Comparison of ENCODE assay signal across 8 mouse cellular contexts in the genomic region with DNA sequence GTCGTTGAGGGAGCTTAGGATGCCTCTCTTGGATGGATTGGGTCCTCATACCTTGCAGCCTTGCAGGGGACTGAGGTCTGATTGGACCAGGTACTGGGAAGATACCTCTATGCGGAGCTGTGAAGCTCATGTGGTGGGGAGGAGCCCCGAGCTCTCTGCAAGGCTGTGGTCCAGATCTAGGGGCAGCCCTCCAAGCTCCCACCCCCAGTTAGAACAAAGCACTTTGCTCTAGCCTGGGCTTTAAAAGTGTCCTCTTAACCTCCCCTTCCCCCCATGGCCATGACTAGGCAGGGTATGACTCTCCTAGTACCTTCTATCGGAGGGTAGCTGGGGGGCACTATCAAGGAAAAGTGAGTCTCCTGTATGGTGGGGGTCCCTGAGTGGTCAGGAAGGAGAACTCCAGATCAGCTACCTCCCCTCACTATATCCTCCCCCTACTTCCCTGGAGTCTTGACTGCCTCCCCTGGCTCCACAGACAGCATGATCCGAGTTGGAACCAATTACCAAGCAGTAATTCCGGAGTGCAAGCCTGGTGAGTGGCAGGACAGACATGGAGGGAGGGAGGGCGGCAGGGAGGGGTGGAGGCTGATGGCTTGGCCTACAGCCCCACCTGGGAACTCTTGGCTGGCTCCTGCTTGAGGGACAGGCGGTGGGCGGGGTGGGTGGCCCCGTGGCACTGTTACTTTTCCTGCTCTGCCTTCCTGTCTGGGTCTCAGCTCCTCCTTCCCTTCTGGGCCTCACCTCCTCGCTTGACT. TPM values are rescaled to one million over a fixed set of nuclear protein-coding genes. Genes with fewer than 3 reads are reported as not detected.
A peak's percentile ranks its signal among the peaks of the same experiment; 100 is the strongest.
DNase-seq lines count a peak whose midpoint lies in the region; ATAC-seq and TF ChIP-seq lines count a peak whose summit lies in the region.

No protein-coding gene starts in this region.

- peak overlapping the region; percentile 85 for H3K4me2 ChIP-seq in intestine, embryonic 14.5 days (ENCODE audit: low read length)
- H3K4me2 ChIP-seq in neural tube, embryonic 13.5 days, result peak overlapping the region; percentile 94

- DNase-seq in kidney, adult 2 months, result no peak
- DNase-seq in kidney, adult 11 months, result no peak
- DNase-seq in MEL (ENCODE audit: low read depth, low spot score), result no peak
- DNase-seq in intestine, embryonic 14.5 days (ENCODE audit: low spot score), result no peak
- DNase-seq in layer of hippocampus, adult 18-20 months (ENCODE audit: low spot score in 2 of 2), result no peak
- no peak for DNase-seq in urinary bladder, postnatal 4 days (ENCODE audit: low spot score in 2 of 2)

- H3K36me3 ChIP-seq in kidney, adult 2 months (ENCODE audit: control insufficient read depth, insufficient read depth, low read length), result no peaks in the 10 kb centered on the region
- H3K36me3 ChIP-seq in MEL (ENCODE audit: control insufficient read depth in 1 of 2, insufficient read depth in 2 of 2, low read length in 2 of 2), result peaks cover 0 to 4% of the 10 kb centered on the region in 2 experiments; a peak in 1 of 4 replicates
- peaks cover 35% of the 10 kb centered on the region for H3K36me3 ChIP-seq in intestine, embryonic 14.5 days (ENCODE audit: control insufficient read depth, insufficient read depth, low read length)
- H3K36me3 ChIP-seq in neural tube, embryonic 13.5 days, result peaks cover 42% of the 10 kb centered on the region

- ATAC-seq in intestine, embryonic 14.5 days (replicated peaks; ENCODE audit: low FRiP score, low TSS enrichment, low read depth), result no peak
- ATAC-seq in neural tube, embryonic 13.5 days (ENCODE audit: low read depth), result no peak

- H3K27me3 ChIP-seq in kidney, adult 2 months (replicated peaks; ENCODE audit: control insufficient read depth, insufficient read depth, low read length), result no peaks in the 10 kb centered on the region
- H3K27me3 ChIP-seq in MEL (ENCODE audit: control insufficient read depth in 1 of 2, insufficient read depth in 2 of 2, low read length in 2 of 2), result no peaks in the 10 kb centered on the region
- H3K27me3 ChIP-seq in intestine, embryonic 14.5 days (replicated peaks; ENCODE audit: control insufficient read depth, insufficient read depth, low read length), result no peaks in the 10 kb centered on the region
- H3K27me3 ChIP-seq in neural tube, embryonic 13.5 days, result no peaks in the 10 kb centered on the region

- peak overlapping the region; percentile 70 for H3K4me3 ChIP-seq in kidney, adult 2 months (ENCODE audit: insufficient read depth, low read depth, low read length)
- peak overlapping the region; percentile 64 to 80 for H3K4me3 ChIP-seq in MEL (ENCODE audit: control insufficient read depth in 1 of 2, insufficient read depth in 1 of 2, low read depth in 2 of 2, low read length in 2 of 2)
- H3K4me3 ChIP-seq in embryonic fibroblast, embryonic 13.5 days (ENCODE audit: insufficient read depth, low read length), result peak overlapping the region; percentile 74
- peak overlapping the region; percentile 82 for H3K4me3 ChIP-seq in intestine, embryonic 14.5 days (ENCODE audit: low read depth, low read length)
- peak overlapping the region; percentile 87 for H3K4me3 ChIP-seq in neural tube, embryonic 13.5 days

- TF ChIP-seq EP300 in MEL (IDR thresholded peaks at IDR 0.05; ENCODE audit: low read depth in 1 of 2, low read length in 2 of 2), result no peak

- TF ChIP-seq POLR2A in kidney, adult 2 months (IDR thresholded peaks at IDR 0.05; ENCODE audit: low read depth, low read length), result no peak
- TF ChIP-seq POLR2A in MEL (IDR thresholded peaks at IDR 0.05; ENCODE audit: control insufficient read depth in 1 of 2, insufficient read depth in 1 of 2, low read depth in 1 of 2, low read length in 2 of 2, poor library complexity in 1 of 2), result no peak
- TF ChIP-seq POLR2A in embryonic fibroblast, embryonic 13.5 days (IDR thresholded peaks at IDR 0.05; ENCODE audit: low read depth, low read length), result no peak

- H3K9me3 ChIP-seq in MEL (replicated peaks; ENCODE audit: insufficient read depth, low read length), result no peaks in the 10 kb centered on the region
- H3K9me3 ChIP-seq in intestine, embryonic 14.5 days (ENCODE audit: control insufficient read depth, low read length), result peaks cover 2% of the 10 kb centered on the region; the same call in 1 of the 2 replicates
- no peaks in the 10 kb centered on the region for H3K9me3 ChIP-seq in neural tube, embryonic 13.5 days

- TF ChIP-seq RAD21 in MEL (IDR thresholded peaks at IDR 0.05; ENCODE audit: low read depth, low read length), result no peak

- WGBS in kidney, adult 2 months, result 45% methylated on average over 11 of the region's 11 CpGs
- whole genome bisulfite sequencing in intestine, embryonic 14.5 days, result 9% methylated on average over 11 of the region's 11 CpGs
- 9% methylated on average over 11 of the region's 11 CpGs for WGBS in neural tube, embryonic 13.5 days

- peaks cover 5% of the 10 kb centered on the region for H3K79me2 ChIP-seq in MEL (ENCODE audit: control insufficient read depth, insufficient read depth, low read length, poor library complexity)

- H3K4me1 ChIP-seq in kidney, adult 2 months (ENCODE audit: control insufficient read depth, insufficient read depth, low read length), result peaks cover 6% of the 10 kb centered on the region; the same call in 1 of the 2 replicates
- H3K4me1 ChIP-seq in MEL (ENCODE audit: control insufficient read depth in 1 of 2, insufficient read depth in 2 of 2, low read length in 2 of 2), result peaks cover 0 to 26% of the 10 kb centered on the region in 2 experiments; a peak in 3 of 4 replicates
- H3K4me1 ChIP-seq in embryonic fibroblast, embryonic 13.5 days (ENCODE audit: control insufficient read depth, insufficient read depth, low read length), result 0 out of 2 replicates have a peak, but pooled peaks cover 3% of the 10 kb centered on the region
- H3K4me1 ChIP-seq in intestine, embryonic 14.5 days (replicated peaks; ENCODE audit: control insufficient read depth, insufficient read depth, low read length), result peaks cover 45% of the 10 kb centered on the region
- H3K4me1 ChIP-seq in neural tube, embryonic 13.5 days (replicated peaks), result peaks cover 77% of the 10 kb centered on the region

- TF ChIP-seq CTCF in kidney, adult 2 months (conservative IDR thresholded peaks at IDR 0.05; ENCODE audit: insufficient read depth, insufficient read length, low read depth, low read length), result no peak
- no peak for TF ChIP-seq CTCF in MEL (IDR thresholded peaks at IDR 0.05 in 2 of 3, conservative IDR thresholded peaks at IDR 0.05 in 1 of 3; ENCODE audit: control insufficient read depth in 1 of 3, insufficient read depth in 1 of 3, low read depth in 2 of 3, low read length in 3 of 3, poor library complexity in 1 of 3, severe bottlenecking in 1 of 3)
- no peak for TF ChIP-seq CTCF in embryonic fibroblast, embryonic 13.5 days (IDR thresholded peaks at IDR 0.05; ENCODE audit: borderline replicate concordance, insufficient read depth, low read length)

- peak overlapping the region; percentile 83 for H3K9ac ChIP-seq in MEL (ENCODE audit: control insufficient read depth, low read depth, low read length, poor library complexity, severe bottlenecking)
- H3K9ac ChIP-seq in intestine, embryonic 14.5 days (ENCODE audit: low read length), result peak overlapping the region; percentile 84
- H3K9ac ChIP-seq in neural tube, embryonic 13.5 days, result peak overlapping the region; percentile 98

- H3K27ac ChIP-seq in kidney, adult 2 months (ENCODE audit: insufficient read depth, low read depth, low read length), result no peak overlapping the region
- no peak overlapping the region for H3K27ac ChIP-seq in MEL (ENCODE audit: control insufficient read depth, low read depth, low read length)
- no peak overlapping the region for H3K27ac ChIP-seq in embryonic fibroblast, embryonic 13.5 days (ENCODE audit: insufficient read depth, low read length)
- H3K27ac ChIP-seq in intestine, embryonic 14.5 days (ENCODE audit: low read depth), result no peak overlapping the region
- H3K27ac ChIP-seq in neural tube, embryonic 13.5 days (replicated peaks), result peak overlapping the region; percentile 98

TF ChIP-seq in MEL, 35 proteins besides CTCF, POLR2A, EP300 and RAD21 (continues in another document):
- TF ChIP-seq USF1 (IDR thresholded peaks at IDR 0.05; ENCODE audit: low read depth, low read length) (no peak), RCOR1 (IDR thresholded peaks at IDR 0.05; ENCODE audit: low read depth, low read length) (no peak), ETS1 (IDR thresholded peaks at IDR 0.05; ENCODE audit: low read depth, low read length) (no peak), SMC3 (IDR thresholded peaks at IDR 0.05; ENCODE audit: low read depth, low read length) (no peak)

RNA-seq across cellular contexts. Expression of a gene that starts 2.3 kb away (rescaled TPM):
- polyA plus RNA-seq in kidney, adult 2 months (2012; rRNA removed), result 1.5 and 1.8 TPM in 2 replicates
- total RNA-seq in MEL (2012; rRNA removed), result 31.4 and 33.7 TPM in 2 replicates
- 10 to 100 TPM in 1 of 2 experiments, not detected in 1; 60.2 TPM for polyA plus RNA-seq in MEL (2012; ENCODE audit: insufficient read depth in 1 of 2, insufficient read length in 2 of 2, low read depth in 1 of 2, low replicate concordance in 2 of 2, missing spikeins in 1 of 2)
- 10.3 and 11.6 TPM in 2 replicates for polyA plus RNA-seq in embryonic fibroblast, embryonic 13.5 days (2011; ENCODE audit: insufficient read length, low read depth, missing spikeins)
- 8.9 and 11.1 TPM in 2 replicates for polyA plus RNA-seq in intestine, embryonic 14.5 days (2014; fragmentation: Nextera tagmentation; extraction: Ambion mirVana)
- polyA plus RNA-seq in neural tube, embryonic 13.5 days (2015; fragmentation: Nextera tagmentation; extraction: Ambion mirVana), result 31.0 and 31.1 TPM in 2 replicates
- total RNA-seq in layer of hippocampus, adult 18-20 months (2021), result 10 to 100 TPM; 12.7 to 13.9 TPM

RNA-seq across cellular contexts. Expression of a gene that starts 28.5 kb away (rescaled TPM):
- 23.7 and 26.2 TPM in 2 replicates for polyA plus RNA-seq in kidney, adult 2 months (2012; rRNA removed)
- total RNA-seq in MEL (2012; rRNA removed), result 45.5 and 46.8 TPM in 2 replicates
- polyA plus RNA-seq in MEL (2012; ENCODE audit: insufficient read depth in 1 of 2, insufficient read length in 2 of 2, low read depth in 1 of 2, low replicate concordance in 2 of 2, missing spikeins in 1 of 2), result 10 to 100 TPM in 1 of 2 experiments, not detected in 1; 75.7 TPM
- polyA plus RNA-seq in embryonic fibroblast, embryonic 13.5 days (2011; ENCODE audit: insufficient read length, low read depth, missing spikeins), result 23.4 and 24.8 TPM in 2 replicates
- polyA plus RNA-seq in intestine, embryonic 14.5 days (2014; fragmentation: Nextera tagmentation; extraction: Ambion mirVana), result 67.4 and 73.0 TPM in 2 replicates
- 58.1 TPM in 2 replicates for polyA plus RNA-seq in neural tube, embryonic 13.5 days (2015; fragmentation: Nextera tagmentation; extraction: Ambion mirVana)
- total RNA-seq in layer of hippocampus, adult 18-20 months (2021), result 10 to 100 TPM; 28.5 to 29.8 TPM

RNA-seq across cellular contexts. Expression of a gene that starts 52.1 kb away (rescaled TPM):
- 3,607 and 3,750 TPM in 2 replicates for polyA plus RNA-seq in kidney, adult 2 months (2012; rRNA removed)
- 736 and 745 TPM in 2 replicates for total RNA-seq in MEL (2012; rRNA removed)
- polyA plus RNA-seq in MEL (2012; ENCODE audit: insufficient read depth in 1 of 2, insufficient read length in 2 of 2, low read depth in 1 of 2, low replicate concordance in 2 of 2, missing spikeins in 1 of 2), result 1,000 to 10,000 TPM in 1 of 2 experiments, not detected in 1; 1,213 TPM
- 456 and 560 TPM in 2 replicates for polyA plus RNA-seq in embryonic fibroblast, embryonic 13.5 days (2011; ENCODE audit: insufficient read length, low read depth, missing spikeins)
- 1,241 and 1,347 TPM in 2 replicates for polyA plus RNA-seq in intestine, embryonic 14.5 days (2014; fragmentation: Nextera tagmentation; extraction: Ambion mirVana)
- polyA plus RNA-seq in neural tube, embryonic 13.5 days (2015; fragmentation: Nextera tagmentation; extraction: Ambion mirVana), result 918 and 1,011 TPM in 2 replicates
- total RNA-seq in layer of hippocampus, adult 18-20 months (2021), result 1,000 to 10,000 TPM in 1 of 2 experiments, 100 to 1,000 TPM in 1; 974 to 1,030 TPM
